Mouse (Mus musculus): ENCODE data around the gene Ccdc15. TPM values are rescaled to one million over a fixed set of nuclear protein-coding genes. Genes with fewer than 3 reads are reported as not detected.

Ccdc15 gene
- total RNA-seq (2014; rRNA removed; ENCODE audit: low replicate concordance) = 0.99 and 4.4 TPM in 2 replicates
- 2.5 and 2.7 TPM in 2 replicates for polyA plus RNA-seq (2015; fragmentation: Nextera tagmentation; extraction: Ambion mirVana)

DNA sequence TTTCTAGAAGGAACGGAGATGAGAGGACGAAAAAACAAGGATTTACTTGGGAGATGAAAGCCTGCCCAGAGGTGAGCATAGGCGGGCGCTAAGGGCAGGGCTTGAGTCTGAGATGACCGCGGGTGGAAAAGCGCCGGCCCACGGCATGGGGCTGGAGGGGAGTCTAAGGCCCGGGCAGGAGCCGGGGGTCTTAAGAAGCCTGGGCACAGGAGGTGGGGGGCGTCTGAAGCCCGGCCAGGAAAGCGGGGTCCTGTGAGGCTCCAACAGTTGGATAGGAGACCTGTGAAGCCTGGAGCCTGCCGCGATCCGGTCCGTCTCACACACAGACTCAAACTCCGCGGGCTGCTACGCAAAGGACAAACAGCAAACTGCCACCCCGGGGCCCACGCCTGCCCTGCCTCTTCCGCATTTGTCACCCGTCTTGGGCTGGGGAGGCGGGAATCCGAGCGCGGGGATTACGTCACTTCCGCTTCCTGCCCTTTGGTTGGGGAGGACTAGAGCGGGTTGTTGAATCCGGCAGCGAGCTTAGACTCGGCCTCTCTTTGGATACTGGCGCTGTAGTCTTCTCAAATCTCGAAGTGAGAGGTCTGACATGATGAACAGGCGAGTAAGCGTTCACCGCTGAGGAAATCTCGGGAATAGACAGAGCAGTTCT, at the start of gene Ccdc15:
Gene Ccdc15 (minus strand): TSS at position 445 of the 655 bp plus-strand sequence.
- Histone ChIP-seq H3K9me3 (replicated peaks; ENCODE audit: control insufficient read depth, low read length) (no peaks in the 10 kb centered on the region), H3K27me3 (ENCODE audit: control insufficient read depth, insufficient read depth, low read length) (no peaks in the 10 kb centered on the region), H3K27ac (ENCODE audit: low read depth) (peak within 1 kb of the TSS; percentile 89), H3K36me3 (replicated peaks; ENCODE audit: control insufficient read depth, insufficient read depth, low read length) (0 out of 2 replicates have a peak, but pooled peaks cover 3% of the 10 kb centered on the region), H3K4me1 (ENCODE audit: control insufficient read depth, insufficient read depth) (peaks cover 12% of the 10 kb centered on the region), H3K4me2 (ENCODE audit: low read depth, low read length) (peak within 1 kb of the TSS; percentile 97), H3K9ac (replicated peaks; ENCODE audit: low read depth, low read length) (peak within 1 kb of the TSS; percentile 90), H3K4me3 (ENCODE audit: low read depth, low read length) (peak within 1 kb of the TSS; percentile 92)
- no peak for TF ChIP-seq EP300 (IDR thresholded peaks at IDR 0.05; ENCODE audit: low read depth)
- TF ChIP-seq CTCF (IDR thresholded peaks at IDR 0.05; ENCODE audit: low read depth) = no peak
- peak; percentile 97 for DNase-seq (ENCODE audit: low spot score)
- WGBS = under 1% methylated on average over 41 of the region's 41 CpGs
- ATAC-seq (ENCODE audit: insufficient read depth, low read depth) = peak; percentile 99

GRCm38 (mm10) chr9:37393482-37394131, 45.4 kb upstream of the Ccdc15 start:
- H3K9me3 ChIP-seq (replicated peaks; ENCODE audit: control insufficient read depth, low read length) = no peaks in the 10 kb centered on the region
- H3K4me3 ChIP-seq (ENCODE audit: low read depth, low read length) = no peak overlapping the region
- H3K9ac ChIP-seq (replicated peaks; ENCODE audit: low read depth, low read length) = no peak overlapping the region
- H3K27ac ChIP-seq (ENCODE audit: low read depth) = no peak overlapping the region
- DNase-seq (ENCODE audit: low spot score) (no peak), ATAC-seq (ENCODE audit: insufficient read depth, low read depth) (no peak)
- no peaks in the 10 kb centered on the region for H3K36me3 ChIP-seq (replicated peaks; ENCODE audit: control insufficient read depth, insufficient read depth, low read length)
- H3K4me1 ChIP-seq (ENCODE audit: control insufficient read depth, insufficient read depth) = no peaks in the 10 kb centered on the region
- TF ChIP-seq CTCF (IDR thresholded peaks at IDR 0.05; ENCODE audit: low read depth) (no peak), EP300 (IDR thresholded peaks at IDR 0.05; ENCODE audit: low read depth) (no peak)
- H3K4me2 ChIP-seq (ENCODE audit: low read depth, low read length) = no peak overlapping the region
- 65% methylated on average over 8 of the region's 8 CpGs for WGBS
- no peaks in the 10 kb centered on the region for H3K27me3 ChIP-seq (ENCODE audit: control insufficient read depth, insufficient read depth, low read length)

GRCm38 (mm10) chr9:37392071-37392470, 43.8 kb upstream of the Ccdc15 start:
- no peaks in the 10 kb centered on the region for H3K36me3 ChIP-seq (replicated peaks; ENCODE audit: control insufficient read depth, insufficient read depth, low read length)
- H3K27me3 ChIP-seq (ENCODE audit: control insufficient read depth, insufficient read depth, low read length) = no peaks in the 10 kb centered on the region
- no peak overlapping the region for H3K27ac ChIP-seq (ENCODE audit: low read depth)
- no peak overlapping the region for H3K4me3 ChIP-seq (ENCODE audit: low read depth, low read length)
- DNase-seq (ENCODE audit: low spot score) = no peak
- H3K4me2 ChIP-seq (ENCODE audit: low read depth, low read length) = no peak overlapping the region
- no peak for ATAC-seq (ENCODE audit: insufficient read depth, low read depth)
- TF ChIP-seq EP300 (IDR thresholded peaks at IDR 0.05; ENCODE audit: low read depth) (no peak), CTCF (IDR thresholded peaks at IDR 0.05; ENCODE audit: low read depth) (no peak)
- 74% methylated on average over 2 of the region's 2 CpGs for WGBS
- H3K9ac ChIP-seq (replicated peaks; ENCODE audit: low read depth, low read length) = no peak overlapping the region
- no peaks in the 10 kb centered on the region for H3K4me1 ChIP-seq (ENCODE audit: control insufficient read depth, insufficient read depth)
- H3K9me3 ChIP-seq (replicated peaks; ENCODE audit: control insufficient read depth, low read length) = no peaks in the 10 kb centered on the region

DNA sequence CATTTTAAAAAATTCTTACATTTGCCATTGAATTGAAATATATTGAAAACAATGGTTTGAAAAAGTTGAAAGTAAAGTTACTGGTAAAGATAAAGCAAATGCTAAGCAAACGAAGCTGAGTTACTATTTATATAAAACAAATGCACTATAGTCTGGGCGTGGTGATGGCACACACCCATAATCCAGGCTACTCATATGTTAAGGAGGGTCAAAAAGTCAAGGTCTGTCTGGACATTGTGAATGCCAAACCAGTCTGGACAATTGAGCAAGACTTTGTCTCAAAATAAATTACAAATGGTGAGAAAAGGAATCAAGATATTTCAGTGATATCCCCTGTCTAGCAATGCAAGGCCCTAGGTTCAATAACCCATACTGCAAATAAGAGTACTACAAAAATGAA, 42.7 kb upstream of the Ccdc15 start:
- TF ChIP-seq EP300 (IDR thresholded peaks at IDR 0.05; ENCODE audit: low read depth) = no peak
- no peak for TF ChIP-seq CTCF (IDR thresholded peaks at IDR 0.05; ENCODE audit: low read depth)
- ATAC-seq (ENCODE audit: insufficient read depth, low read depth) (no peak), DNase-seq (ENCODE audit: low spot score) (no peak)
- 49% methylated on average over 2 of the region's 2 CpGs for WGBS
- no peak overlapping the region for H3K27ac ChIP-seq (ENCODE audit: low read depth)
- H3K4me1 ChIP-seq (ENCODE audit: control insufficient read depth, insufficient read depth) = no peaks in the 10 kb centered on the region
- no peaks in the 10 kb centered on the region for H3K9me3 ChIP-seq (replicated peaks; ENCODE audit: control insufficient read depth, low read length)
- no peak overlapping the region for H3K9ac ChIP-seq (replicated peaks; ENCODE audit: low read depth, low read length)
- H3K27me3 ChIP-seq (ENCODE audit: control insufficient read depth, insufficient read depth, low read length) = peaks cover 2% of the 10 kb centered on the region; the same call in 1 of the 2 replicates
- H3K4me3 ChIP-seq (ENCODE audit: low read depth, low read length) = no peak overlapping the region
- no peaks in the 10 kb centered on the region for H3K36me3 ChIP-seq (replicated peaks; ENCODE audit: control insufficient read depth, insufficient read depth, low read length)
- no peak overlapping the region for H3K4me2 ChIP-seq (ENCODE audit: low read depth, low read length)

DNA sequence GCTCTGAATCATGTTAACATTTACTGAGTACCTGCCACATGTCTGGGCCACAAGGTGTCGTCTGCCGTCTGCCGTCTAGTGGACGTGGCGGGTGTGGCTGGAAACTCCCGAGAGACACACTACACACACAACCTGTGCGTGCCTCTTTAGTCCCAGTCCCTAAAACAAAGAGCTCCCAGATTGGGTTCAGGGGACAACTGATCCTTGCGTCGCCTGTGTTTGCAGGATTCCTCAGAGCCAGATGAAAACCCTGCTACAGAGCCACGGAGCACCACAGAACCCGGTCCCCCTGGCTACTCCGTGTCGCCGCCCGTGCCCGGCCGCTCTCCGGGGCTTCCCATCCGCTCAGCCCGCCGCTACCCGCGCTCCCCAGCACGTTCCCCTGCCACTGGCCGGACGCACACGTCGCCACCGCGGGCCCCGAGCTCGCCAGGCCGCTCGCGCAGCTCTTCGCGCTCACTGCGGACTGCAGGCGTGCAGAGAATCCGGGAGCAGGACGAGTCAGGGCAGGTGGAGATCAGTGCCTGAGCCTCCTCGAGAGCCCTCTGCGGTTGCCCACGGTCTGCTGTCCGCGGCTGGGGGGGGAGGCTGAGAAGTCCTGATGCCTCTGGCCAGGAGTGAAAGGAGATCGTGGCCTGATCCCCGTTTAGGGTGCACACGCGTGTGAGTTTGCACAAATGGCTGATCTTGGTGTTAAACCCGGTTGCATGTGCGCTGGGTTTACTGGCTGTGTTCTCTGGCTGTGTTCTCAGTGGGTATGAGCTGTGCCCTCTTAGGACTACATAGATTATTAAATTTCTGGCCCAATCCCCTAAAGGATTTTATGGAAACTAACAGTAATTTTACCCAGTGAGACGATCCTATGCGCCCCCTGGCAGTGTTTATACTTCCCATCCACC, 36.3 kb upstream of the Ccdc15 start:
- TF ChIP-seq CTCF (IDR thresholded peaks at IDR 0.05; ENCODE audit: low read depth) (peak; percentile 31), EP300 (IDR thresholded peaks at IDR 0.05; ENCODE audit: low read depth) (no peak)
- no peak for DNase-seq (ENCODE audit: low spot score)
- H3K27ac ChIP-seq (ENCODE audit: low read depth) = no peak overlapping the region

More for the DNA sequence above, 36.3 kb upstream of the Ccdc15 start:
- Histone ChIP-seq H3K9ac (replicated peaks; ENCODE audit: low read depth, low read length) (peak overlapping the region; percentile 27), H3K4me3 (ENCODE audit: low read depth, low read length) (peak overlapping the region; percentile 50), H3K4me2 (ENCODE audit: low read depth, low read length) (peak overlapping the region; percentile 84), H3K4me1 (ENCODE audit: control insufficient read depth, insufficient read depth) (no peaks in the 10 kb centered on the region), H3K9me3 (replicated peaks; ENCODE audit: control insufficient read depth, low read length) (no peaks in the 10 kb centered on the region), H3K27me3 (ENCODE audit: control insufficient read depth, insufficient read depth, low read length) (peaks cover 25% of the 10 kb centered on the region), H3K36me3 (replicated peaks; ENCODE audit: control insufficient read depth, insufficient read depth, low read length) (no peaks in the 10 kb centered on the region)
- 6% methylated on average over 54 of the region's 54 CpGs for WGBS
- peak; percentile 76 for ATAC-seq (ENCODE audit: insufficient read depth, low read depth)

Data from heart, postnatal 0 days (tissue).